Mouse (Mus musculus) liver, adult 2 months (tissue): ENCODE measurements around the gene Llph.

Experiments used
- CTCF ChIP-seq: fragments of 200-500 bp; IDR thresholded peaks from 2 replicates; pipeline ENCODE4 v1.5.1; 2011; ENCODE audit warnings: low read depth, low read length, control low read depth
- POLR2A ChIP-seq: fragments of 200-500 bp; IDR thresholded peaks from 2 replicates; pipeline ENCODE4 v1.6.1; 2011; ENCODE audit warnings: low read length, control low read depth; ENCODE audit not compliant: insufficient read depth; ENCODE audit errors: extremely low read depth

DNA sequence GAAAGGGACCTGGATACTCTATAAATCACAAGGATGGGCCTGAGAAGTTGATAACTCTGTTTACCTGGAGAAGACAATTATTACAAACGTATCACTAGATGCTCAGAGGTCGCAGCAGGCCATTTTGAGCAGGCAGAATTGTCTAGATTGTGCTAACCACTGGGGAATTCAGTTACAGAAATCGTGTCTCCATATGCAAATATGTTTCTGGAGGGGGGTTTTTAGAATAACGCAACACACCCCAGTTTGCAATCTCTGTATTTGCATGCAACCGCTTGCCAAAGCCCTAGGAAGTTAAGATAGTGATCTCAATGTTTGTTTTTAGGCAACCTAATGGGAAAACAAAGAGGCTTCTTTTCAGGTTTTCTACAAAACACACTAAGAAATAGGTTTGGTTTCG is 35.7 kb upstream of the Llph start:
- no peak for TF ChIP-seq POLR2A
- TF ChIP-seq CTCF, result no peak
